Mouse (Mus musculus): ENCODE data around the gene Abcb10. TPM values are rescaled to one million over a fixed set of nuclear protein-coding genes. Genes with fewer than 3 reads are reported as not detected.

Gene Abcb10
- polyA plus RNA-seq, 1 experiment, result 7.1 TPM

- TF ChIP-seq POLR2A (IDR thresholded peaks at IDR 0.05; ENCODE audit: borderline replicate concordance, low read depth, low read length), result no peak
- no peak for TF ChIP-seq CTCF (IDR thresholded peaks at IDR 0.05; ENCODE audit: low read depth, low read length)
- no peaks in the 10 kb centered on the region for H3K4me1 ChIP-seq (ENCODE audit: control insufficient read depth, insufficient read depth, low read length)
- H3K27ac ChIP-seq (ENCODE audit: insufficient read depth, low read depth, low read length), result no peak overlapping the region
- H3K4me3 ChIP-seq (ENCODE audit: insufficient read depth, low read length), result no peak overlapping the region
Observed at GRCm38 (mm10) chr8:123960056-123960455, 22.9 kb downstream of the Abcb10 start.

GRCm38 (mm10) chr8:123959473-123959872, 23.4 kb downstream of the Abcb10 start:
- Histone ChIP-seq H3K4me1 (ENCODE audit: control insufficient read depth, insufficient read depth, low read length) (no peaks in the 10 kb centered on the region), H3K4me3 (ENCODE audit: insufficient read depth, low read length) (no peak overlapping the region), H3K27ac (ENCODE audit: insufficient read depth, low read depth, low read length) (no peak overlapping the region)
- TF ChIP-seq POLR2A (IDR thresholded peaks at IDR 0.05; ENCODE audit: borderline replicate concordance, low read depth, low read length) (no peak), CTCF (IDR thresholded peaks at IDR 0.05; ENCODE audit: low read depth, low read length) (no peak)

GRCm38 (mm10) chr8:123958130-123958529, 24.8 kb downstream of the Abcb10 start:
- H3K4me3 ChIP-seq (ENCODE audit: insufficient read depth, low read length), result no peak overlapping the region
- no peak overlapping the region for H3K27ac ChIP-seq (ENCODE audit: insufficient read depth, low read depth, low read length)
- H3K4me1 ChIP-seq (ENCODE audit: control insufficient read depth, insufficient read depth, low read length), result no peaks in the 10 kb centered on the region
- TF ChIP-seq CTCF (IDR thresholded peaks at IDR 0.05; ENCODE audit: low read depth, low read length) (no peak), POLR2A (IDR thresholded peaks at IDR 0.05; ENCODE audit: borderline replicate concordance, low read depth, low read length) (no peak)

GRCm38 (mm10) chr8:123954246-123954645, 28.7 kb downstream of the Abcb10 start:
- H3K27ac ChIP-seq (ENCODE audit: insufficient read depth, low read depth, low read length), result no peak overlapping the region
- H3K4me3 ChIP-seq (ENCODE audit: insufficient read depth, low read length), result no peak overlapping the region
- TF ChIP-seq POLR2A (IDR thresholded peaks at IDR 0.05; ENCODE audit: borderline replicate concordance, low read depth, low read length) (no peak), CTCF (IDR thresholded peaks at IDR 0.05; ENCODE audit: low read depth, low read length) (no peak)
- no peaks in the 10 kb centered on the region for H3K4me1 ChIP-seq (ENCODE audit: control insufficient read depth, insufficient read depth, low read length)

- Histone ChIP-seq H3K27ac (ENCODE audit: insufficient read depth, low read depth, low read length) (no peak overlapping the region), H3K4me3 (ENCODE audit: insufficient read depth, low read length) (no peak overlapping the region), H3K4me1 (ENCODE audit: control insufficient read depth, insufficient read depth, low read length) (no peaks in the 10 kb centered on the region)
- TF ChIP-seq POLR2A (IDR thresholded peaks at IDR 0.05; ENCODE audit: borderline replicate concordance, low read depth, low read length) (no peak), CTCF (IDR thresholded peaks at IDR 0.05; ENCODE audit: low read depth, low read length) (no peak)
Observed at GRCm38 (mm10) chr8:123953686-123954085, 29.2 kb downstream of the Abcb10 start.

- TF ChIP-seq POLR2A (IDR thresholded peaks at IDR 0.05; ENCODE audit: borderline replicate concordance, low read depth, low read length), result no peak
- TF ChIP-seq CTCF (IDR thresholded peaks at IDR 0.05; ENCODE audit: low read depth, low read length), result 0 out of 2 replicates have a peak, but pooled peaks have one; percentile 36
- peaks cover 2% of the 10 kb centered on the region; the same call in 1 of the 2 replicates for H3K4me1 ChIP-seq (ENCODE audit: control insufficient read depth, insufficient read depth, low read length)
- 0 out of 2 replicates have a peak overlapping the region, but pooled peaks have one; percentile 54 for H3K27ac ChIP-seq (ENCODE audit: insufficient read depth, low read depth, low read length)
- H3K4me3 ChIP-seq (ENCODE audit: insufficient read depth, low read length), result peak overlapping the region; percentile 73
Observed at GRCm38 (mm10) chr8:123950077-123950802, 32.7 kb downstream of the Abcb10 start.

GRCm38 (mm10) chr8:123949686-123949986, 33.3 kb downstream of the Abcb10 start:
- peak overlapping the region; percentile 54 for H3K27ac ChIP-seq (ENCODE audit: insufficient read depth, low read depth, low read length)

GRCm38 (mm10) chr8:123948942-123949685, 33.8 kb downstream of the Abcb10 start, which contains the start of gene Nup133:
Nup133 (minus strand) TSS chr8:123949265.
- peak within 1 kb of the TSS; percentile 54 for H3K27ac ChIP-seq (ENCODE audit: insufficient read depth, low read depth, low read length)
- TF ChIP-seq POLR2A (IDR thresholded peaks at IDR 0.05; ENCODE audit: borderline replicate concordance, low read depth, low read length) (no peak), CTCF (IDR thresholded peaks at IDR 0.05; ENCODE audit: low read depth, low read length) (no peak)
- H3K4me1 ChIP-seq (ENCODE audit: control insufficient read depth, insufficient read depth, low read length), result peaks cover 2% of the 10 kb centered on the region; the same call in 1 of the 2 replicates
- H3K4me3 ChIP-seq (ENCODE audit: insufficient read depth, low read length), result peak within 1 kb of the TSS; percentile 73

More at GRCm38 (mm10) chr8:123949686-123949986, 33.3 kb downstream of the Abcb10 start:
- Histone ChIP-seq H3K4me1 (ENCODE audit: control insufficient read depth, insufficient read depth, low read length) (peaks cover 2% of the 10 kb centered on the region; the same call in 1 of the 2 replicates), H3K4me3 (ENCODE audit: insufficient read depth, low read length) (peak overlapping the region; percentile 73)
- no peak for TF ChIP-seq CTCF (IDR thresholded peaks at IDR 0.05; ENCODE audit: low read depth, low read length)
- TF ChIP-seq POLR2A (IDR thresholded peaks at IDR 0.05; ENCODE audit: borderline replicate concordance, low read depth, low read length), result no peak

- TF ChIP-seq CTCF (IDR thresholded peaks at IDR 0.05; ENCODE audit: low read depth, low read length) (no peak), POLR2A (IDR thresholded peaks at IDR 0.05; ENCODE audit: borderline replicate concordance, low read depth, low read length) (no peak)
Observed at GRCm38 (mm10) chr8:123929026-123929425, 53.9 kb downstream of the Abcb10 start.

GRCm38 (mm10) chr8:123925671-123926070, 57.3 kb downstream of the Abcb10 start:
- no peak for TF ChIP-seq CTCF (IDR thresholded peaks at IDR 0.05; ENCODE audit: low read depth, low read length)
- TF ChIP-seq POLR2A (IDR thresholded peaks at IDR 0.05; ENCODE audit: borderline replicate concordance, low read depth, low read length), result no peak
- Histone ChIP-seq H3K4me3 (ENCODE audit: insufficient read depth, low read length) (no peak overlapping the region), H3K4me1 (ENCODE audit: control insufficient read depth, insufficient read depth, low read length) (no peaks in the 10 kb centered on the region), H3K27ac (ENCODE audit: insufficient read depth, low read depth, low read length) (no peak overlapping the region)

More at GRCm38 (mm10) chr8:123929026-123929425, 53.9 kb downstream of the Abcb10 start:
- Histone ChIP-seq H3K27ac (ENCODE audit: insufficient read depth, low read depth, low read length) (no peak overlapping the region), H3K4me1 (ENCODE audit: control insufficient read depth, insufficient read depth, low read length) (no peaks in the 10 kb centered on the region), H3K4me3 (ENCODE audit: insufficient read depth, low read length) (no peak overlapping the region)
